Mouse (Mus musculus): Measurements from ENCODE around the gene Vmn1r176.
"Not testable (repeated sequence)": the region's sequence is repeated elsewhere in the genome, so short reads cannot be mapped to it uniquely, and the experiment has no call there.

Gene Vmn1r176

GRCm38 (mm10) chr7:23837272-23837671, at the start of gene Vmn1r176:
Gene Vmn1r176, minus strand, starts transcription at chr7:23837372.
- DNase-seq (ENCODE audit: low spot score in 2 of 2): not testable (repeated sequence)

- DNase-seq (ENCODE audit: low spot score in 2 of 2): not testable (repeated sequence)
Measured at GRCm38 (mm10) chr7:23876918-23877317, 39.7 kb upstream of the Vmn1r176 start.

DNA sequence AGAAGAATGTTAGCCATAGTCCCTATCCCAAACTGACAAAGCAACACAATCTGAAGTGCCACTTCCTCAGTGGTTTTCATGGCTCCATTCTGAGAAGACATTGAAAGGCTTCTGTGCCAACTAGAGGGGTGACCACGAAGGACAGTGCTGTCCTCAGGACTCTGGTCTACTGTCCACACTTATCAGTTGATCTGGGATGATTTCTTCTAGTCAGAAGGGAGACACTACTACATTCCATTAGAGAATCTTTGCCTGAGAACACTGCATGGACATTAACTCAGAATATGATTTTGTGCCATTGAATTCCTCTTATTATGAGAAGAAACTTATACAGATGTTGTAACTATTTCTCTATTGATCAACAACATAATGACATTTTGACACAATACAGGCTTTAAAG, 29.2 kb upstream of the Vmn1r176 start, which contains the start of gene Vmn1r177:
Vmn1r177 (minus strand) TSS at position 101 of the 400 bp plus-strand sequence.
- not testable (repeated sequence) for DNase-seq (ENCODE audit: low spot score in 2 of 2)

DNA sequence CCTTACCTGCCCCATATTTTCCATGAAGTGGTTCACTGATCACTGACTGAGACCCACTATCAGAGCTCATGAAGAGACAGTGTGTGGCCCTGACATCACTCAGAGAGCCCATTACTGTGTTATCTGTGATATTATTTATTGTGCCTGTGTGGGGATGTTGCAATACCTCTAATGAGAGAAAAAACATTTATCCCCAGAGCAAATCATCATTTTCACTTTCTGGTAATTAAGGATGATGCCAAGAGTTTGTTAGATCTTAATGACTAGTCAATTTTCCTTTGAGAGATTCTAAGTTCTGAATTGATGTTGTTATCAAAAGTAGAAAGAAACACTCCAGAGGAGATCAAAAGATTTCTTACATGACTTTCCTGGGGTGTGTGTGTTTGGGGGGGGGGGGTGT, 26.6 kb downstream of the Vmn1r176 start, which contains the start of gene Vmn1r175:
Vmn1r175 (minus strand) TSS at position 101 of the 400 bp plus-strand sequence.
- DNase-seq (ENCODE audit: low spot score in 2 of 2): not testable (repeated sequence)

DNA sequence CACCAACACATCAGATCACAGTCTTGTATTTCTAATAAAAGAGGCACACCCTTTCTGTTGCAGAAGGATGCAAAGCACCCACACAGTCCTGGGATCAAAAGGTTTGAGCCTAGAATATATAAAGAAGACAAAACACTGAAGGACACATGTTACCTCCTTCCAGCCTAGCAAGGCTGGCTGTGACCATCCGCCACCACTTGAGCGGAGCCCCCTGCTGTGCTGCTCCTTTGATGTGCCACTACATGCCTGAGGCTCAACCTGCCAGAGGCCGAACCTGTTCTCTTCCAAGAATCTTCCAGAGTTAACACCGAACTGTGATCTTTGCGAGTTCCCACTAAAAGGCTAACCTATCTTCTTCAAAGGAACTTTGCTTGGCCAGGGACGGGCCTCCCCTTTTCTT, 52.6 kb downstream of the Vmn1r176 start:
- no peak for DNase-seq (ENCODE audit: low spot score in 2 of 2)

All from natural killer cell, adult 2 months (primary cell).